In the genomic region with DNA sequence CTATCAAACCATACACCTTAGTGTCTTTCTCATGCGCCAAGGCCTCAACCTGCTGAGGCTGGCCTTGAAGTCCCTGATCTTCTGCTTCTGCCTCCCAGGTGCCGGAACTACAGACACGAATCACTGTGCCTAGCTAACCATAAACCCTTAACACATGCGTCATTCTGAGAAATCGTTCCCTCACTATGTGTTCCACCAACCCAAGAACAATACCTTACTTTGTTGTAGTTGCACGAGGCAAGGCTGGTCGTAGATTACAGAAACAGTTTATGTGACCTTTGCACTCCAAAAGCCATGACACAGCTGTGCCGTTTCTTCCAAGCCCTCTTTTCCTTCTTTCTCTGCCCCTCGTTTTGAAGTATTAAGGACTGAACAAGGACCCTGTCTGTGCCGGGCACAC, we compare ENCODE assay signal across 11 mouse cellular contexts. TPM values are rescaled to one million over a fixed set of nuclear protein-coding genes. Genes with fewer than 3 reads are reported as not detected.
A peak's percentile ranks its signal among the peaks of the same experiment; 100 is the strongest.
DNase-seq lines count a peak whose midpoint lies in the region; ATAC-seq and TF ChIP-seq lines count a peak whose summit lies in the region.
"Had no signal": no experiment of that assay in that cellular context is flagged by ENCODE, and none has a peak within 500 bp of the region (broad histone marks: within the 10 kb centered on the region; RNA-seq: fewer than 3 reads in every experiment).

No protein-coding gene starts in this region.

- TF ChIP-seq POLR2A in bone marrow macrophage, adult 2 months (IDR thresholded peaks at IDR 0.05; ENCODE audit: borderline replicate concordance, low read depth, low read length) = no peak

- H3K4me1 ChIP-seq in lung, embryonic 14.5 days (ENCODE audit: insufficient read depth) = no peaks in the 10 kb centered on the region
- H3K4me1 ChIP-seq in bone marrow macrophage, adult 2 months (ENCODE audit: control insufficient read depth, insufficient read depth, low read length) = peaks cover 66% of the 10 kb centered on the region
- H3K4me1 ChIP-seq in intestine, embryonic 16.5 days (ENCODE audit: control insufficient read depth, insufficient read depth, low read length) = peaks cover 19% of the 10 kb centered on the region
- peaks cover 19% of the 10 kb centered on the region; the same call in 1 of the 2 replicates for H3K4me1 ChIP-seq in stomach, embryonic 16.5 days (ENCODE audit: control insufficient read depth, insufficient read depth, low read length)

- no peak for ATAC-seq in lung, embryonic 14.5 days (ENCODE audit: insufficient read depth)
- peak; percentile 90 for ATAC-seq in intestine, embryonic 16.5 days
- ATAC-seq in stomach, embryonic 16.5 days (ENCODE audit: insufficient read depth, low FRiP score) = no peak

- no peak overlapping the region for H3K27ac ChIP-seq in lung, embryonic 14.5 days (ENCODE audit: low read depth)
- peak overlapping the region; percentile 95 for H3K27ac ChIP-seq in bone marrow macrophage, adult 2 months (ENCODE audit: insufficient read depth, low read depth, low read length)
- H3K27ac ChIP-seq in intestine, embryonic 16.5 days (ENCODE audit: low read length) = peak overlapping the region; percentile 87
- peak overlapping the region; percentile 36 for H3K27ac ChIP-seq in stomach, embryonic 16.5 days (ENCODE audit: low read length)
- H3K27ac ChIP-seq: hindbrain, embryonic 14.5 days had no signal

- no peak overlapping the region for H3K4me2 ChIP-seq in lung, embryonic 14.5 days
- H3K4me2 ChIP-seq in intestine, embryonic 16.5 days (ENCODE audit: low read depth, low read length) = 0 out of 2 replicates have a peak overlapping the region, but pooled peaks have one; percentile 0
- H3K4me2 ChIP-seq in stomach, embryonic 16.5 days (ENCODE audit: low read depth, low read length) = no peak overlapping the region
- H3K4me2 ChIP-seq: hindbrain, embryonic 14.5 days; liver, embryonic 13.5 days had no signal

- no peaks in the 10 kb centered on the region for H3K9me3 ChIP-seq in lung, embryonic 14.5 days (ENCODE audit: low read depth, low read length)
- 0 out of 2 replicates have a peak, but pooled peaks cover 2% of the 10 kb centered on the region for H3K9me3 ChIP-seq in intestine, embryonic 16.5 days (ENCODE audit: control insufficient read depth, low read length)
- H3K9me3 ChIP-seq in stomach, embryonic 16.5 days (replicated peaks; ENCODE audit: control insufficient read depth, low read length) = no peaks in the 10 kb centered on the region
- H3K9me3 ChIP-seq: liver, embryonic 13.5 days had no signal

- H3K4me3 ChIP-seq in lung, embryonic 14.5 days (ENCODE audit: low read depth, low read length) = no peak overlapping the region
- H3K4me3 ChIP-seq in bone marrow macrophage, adult 2 months (ENCODE audit: insufficient read depth, low read length) = no peak overlapping the region
- no peak overlapping the region for H3K4me3 ChIP-seq in intestine, embryonic 16.5 days (ENCODE audit: low read length)
- H3K4me3 ChIP-seq in stomach, embryonic 16.5 days (replicated peaks; ENCODE audit: low read length) = no peak overlapping the region
- H3K4me3 ChIP-seq: liver, embryonic 13.5 days had no signal

- TF ChIP-seq CTCF in lung, embryonic 14.5 days (IDR thresholded peaks at IDR 0.05; ENCODE audit: low read depth) = no peak
- TF ChIP-seq CTCF in bone marrow macrophage, adult 2 months (IDR thresholded peaks at IDR 0.05; ENCODE audit: low read depth, low read length) = no peak

- DNase-seq in lung, embryonic 14.5 days = peak; percentile 13
- no peak for DNase-seq in lung, postnatal 36 days
- DNase-seq in adrenal gland, adult 2 months = no peak
- no peak for DNase-seq in ovary, postnatal 10 days (ENCODE audit: low spot score)
- DNase-seq: cerebellum, postnatal 36 days; gastrocnemius, postnatal 10 days; liver, embryonic 13.5 days had no signal

- H3K9ac ChIP-seq in lung, embryonic 14.5 days = no peak overlapping the region
- no peak overlapping the region for H3K9ac ChIP-seq in intestine, embryonic 16.5 days (ENCODE audit: low read depth, low read length)
- no peak overlapping the region for H3K9ac ChIP-seq in stomach, embryonic 16.5 days (ENCODE audit: low read length)
- H3K9ac ChIP-seq: hindbrain, embryonic 14.5 days; liver, embryonic 13.5 days had no signal

- 34% methylated on average over 10 of the region's 10 CpGs for WGBS in lung, embryonic 14.5 days
- 31% methylated on average over 10 of the region's 10 CpGs for WGBS in intestine, embryonic 16.5 days
- 27% methylated on average over 10 of the region's 10 CpGs for WGBS in stomach, embryonic 16.5 days

- no peaks in the 10 kb centered on the region for H3K27me3 ChIP-seq in lung, embryonic 14.5 days (ENCODE audit: insufficient read depth, low read length)
- no peaks in the 10 kb centered on the region for H3K27me3 ChIP-seq in intestine, embryonic 16.5 days (replicated peaks; ENCODE audit: control insufficient read depth, insufficient read depth, low read length)
- no peaks in the 10 kb centered on the region for H3K27me3 ChIP-seq in stomach, embryonic 16.5 days (ENCODE audit: control insufficient read depth, insufficient read depth, low read length)
- H3K27me3 ChIP-seq: liver, embryonic 13.5 days had no signal

- no peaks in the 10 kb centered on the region for H3K36me3 ChIP-seq in lung, embryonic 14.5 days (ENCODE audit: insufficient read depth)
- no peaks in the 10 kb centered on the region for H3K36me3 ChIP-seq in intestine, embryonic 16.5 days (ENCODE audit: control insufficient read depth, insufficient read depth, low read length)
- H3K36me3 ChIP-seq in stomach, embryonic 16.5 days (ENCODE audit: control insufficient read depth, insufficient read depth, low read length) = no peaks in the 10 kb centered on the region; the same call in 1 of the 2 replicates

RNA-seq across cellular contexts. Expression of a gene that starts 40.6 kb away (rescaled TPM):
- polyA plus RNA-seq in lung, embryonic 14.5 days (2014; fragmentation: Nextera tagmentation; extraction: Ambion mirVana) = 18.8 and 19.0 TPM in 2 replicates
- polyA plus RNA-seq in bone marrow macrophage, adult 2 months (2012; ENCODE audit: insufficient read depth, insufficient read length, missing spikeins) = 110 and 112 TPM in 2 replicates
- 51.5 and 53.7 TPM in 2 replicates for polyA plus RNA-seq in intestine, embryonic 16.5 days (2015; fragmentation: Nextera tagmentation; extraction: Ambion mirVana)
- polyA plus RNA-seq in stomach, embryonic 16.5 days (2015; fragmentation: Nextera tagmentation; extraction: Ambion mirVana) = 33.1 TPM in 2 replicates
- total RNA-seq in adrenal gland, adult 2 months (2021) = 10 to 100 TPM; 30.9 to 36.0 TPM
- polyA plus RNA-seq in adrenal gland, adult 2 months (2012; rRNA removed) = 5.4 and 9.0 TPM in 2 replicates

RNA-seq across cellular contexts. Expression of a gene that starts 44.6 kb away (rescaled TPM):
- 45.6 and 49.6 TPM in 2 replicates for polyA plus RNA-seq in lung, embryonic 14.5 days (2014; fragmentation: Nextera tagmentation; extraction: Ambion mirVana)
- polyA plus RNA-seq in bone marrow macrophage, adult 2 months (2012; ENCODE audit: insufficient read depth, insufficient read length, missing spikeins) = 50.7 and 51.4 TPM in 2 replicates
- 20.9 and 53.6 TPM in 2 replicates for polyA plus RNA-seq in intestine, embryonic 16.5 days (2015; fragmentation: Nextera tagmentation; extraction: Ambion mirVana)
- polyA plus RNA-seq in stomach, embryonic 16.5 days (2015; fragmentation: Nextera tagmentation; extraction: Ambion mirVana) = 42.7 and 46.2 TPM in 2 replicates
- 100 to 1,000 TPM; 106 to 144 TPM for total RNA-seq in adrenal gland, adult 2 months (2021)
- polyA plus RNA-seq in adrenal gland, adult 2 months (2012; rRNA removed) = 61.5 and 68.0 TPM in 2 replicates
